Mouse (Mus musculus) testis, postnatal 14 days (tissue): ENCODE data around the gene Ccpg1.
A peak's percentile ranks its signal among the peaks of the same experiment; 100 is the strongest.

Experiments used
- DNase-seq: peaks from one replicate; pipeline ENCODE4 v3.0.0; 2021; ENCODE audit warnings: low spot score

The Ccpg1 gene

DNA sequence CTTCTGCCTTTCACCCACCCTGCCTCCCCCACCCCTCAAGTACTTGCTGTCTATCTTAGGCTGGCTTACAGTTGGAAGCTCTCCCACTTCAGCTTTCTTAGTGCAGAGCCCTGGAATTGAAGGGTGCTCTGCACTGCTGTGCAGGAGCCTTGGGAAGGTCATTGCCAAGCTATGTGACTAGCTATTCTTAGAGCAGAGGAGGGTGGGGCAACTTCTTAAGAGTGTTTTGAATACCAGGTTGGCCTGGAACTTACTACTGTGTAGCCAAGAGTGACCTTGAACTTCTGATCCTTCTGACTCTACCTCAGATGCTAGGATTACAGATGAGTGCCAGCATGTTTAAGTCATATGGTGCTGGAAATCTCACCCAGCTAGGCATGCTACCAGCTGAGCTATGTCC, 10.9 kb downstream of the Ccpg1 start:
- DNase-seq: no peak

GRCm38 (mm10) chr9:72996806-72997205, 11.6 kb downstream of the Ccpg1 start:
- no peak for DNase-seq

DNA sequence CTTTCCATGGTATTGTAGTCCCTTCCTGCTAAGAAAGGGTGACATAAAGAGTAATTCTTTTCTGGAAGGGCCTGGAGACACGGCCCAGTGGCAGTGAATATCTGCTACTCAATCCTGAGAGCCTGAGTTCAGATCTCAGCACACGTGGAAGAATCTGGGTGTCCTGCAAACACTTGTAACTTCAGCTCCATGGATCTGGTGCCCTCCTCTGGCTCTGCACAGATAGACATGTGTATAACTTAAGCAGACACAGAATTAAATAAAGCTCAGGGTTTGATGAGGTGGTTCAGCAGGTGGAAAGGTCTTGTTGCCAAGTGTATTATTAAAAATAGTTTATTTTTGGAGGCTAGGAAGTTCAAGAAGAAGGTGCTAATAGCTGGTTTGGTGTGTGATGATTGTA, 15.3 kb downstream of the Ccpg1 start:
- DNase-seq: no peak

- DNase-seq: no peak
Measured at GRCm38 (mm10) chr9:73001314-73002011, 16.2 kb downstream of the Ccpg1 start.

- no peak for DNase-seq
Measured at GRCm38 (mm10) chr9:73002177-73002576, 16.9 kb downstream of the Ccpg1 start.

DNA sequence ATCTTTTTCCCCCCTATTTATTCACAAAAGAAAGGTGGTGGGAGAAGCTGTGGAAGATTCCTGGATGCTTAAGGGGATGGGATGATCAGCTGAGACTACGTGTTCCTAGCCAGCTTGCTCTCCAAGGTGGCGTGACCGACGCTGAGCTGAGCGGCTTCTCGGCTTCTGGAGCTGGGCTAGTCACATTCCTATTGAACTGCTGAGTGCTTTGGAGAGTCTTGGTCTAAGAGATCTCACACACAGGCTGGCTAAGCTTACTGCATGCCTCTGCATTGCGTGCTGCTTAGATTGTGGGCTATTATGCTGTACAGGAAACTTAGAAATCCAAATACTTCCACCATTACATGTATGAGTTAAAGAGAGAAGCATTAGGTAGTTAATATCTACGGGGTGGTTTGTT, 18.8 kb downstream of the Ccpg1 start:
- DNase-seq: no peak

- DNase-seq: no peak
Measured at GRCm38 (mm10) chr9:73005106-73005505, 19.9 kb downstream of the Ccpg1 start.

- DNase-seq: no peak
Measured at GRCm38 (mm10) chr9:73006175-73006574, 20.9 kb downstream of the Ccpg1 start.

GRCm38 (mm10) chr9:73008384-73008783, 23.2 kb downstream of the Ccpg1 start:
- no peak for DNase-seq

- DNase-seq: no peak
Measured at GRCm38 (mm10) chr9:73012629-73013028, 27.4 kb downstream of the Ccpg1 start.

GRCm38 (mm10) chr9:73014724-73015123, 29.5 kb downstream of the Ccpg1 start:
- no peak for DNase-seq

GRCm38 (mm10) chr9:73019841-73020240, 34.6 kb downstream of the Ccpg1 start:
- no peak for DNase-seq

DNA sequence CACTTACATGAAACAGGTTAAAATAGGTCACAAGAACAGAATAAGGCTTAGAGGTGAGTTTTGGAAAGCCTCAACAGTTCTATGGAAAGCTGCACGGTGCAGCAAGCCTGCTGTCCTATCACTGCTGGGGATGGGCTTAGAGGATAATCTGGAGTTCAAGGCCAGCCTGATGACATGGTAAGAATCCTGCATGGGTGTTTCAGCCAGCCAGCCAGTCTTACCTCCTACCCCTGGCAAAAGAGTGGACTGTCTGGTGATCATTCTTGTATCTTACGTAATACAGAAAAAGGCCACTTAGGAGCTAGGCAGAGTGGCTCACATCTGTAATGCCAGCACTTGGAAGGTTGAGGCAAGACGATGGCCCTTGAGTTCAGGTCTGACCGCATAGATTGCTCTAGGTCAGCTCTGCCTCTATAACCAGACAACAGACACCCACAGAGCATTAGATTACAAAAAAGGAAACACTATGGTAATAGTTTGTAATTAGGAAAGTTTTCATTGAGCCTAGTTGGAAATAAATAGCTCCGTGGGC, 35.4 kb downstream of the Ccpg1 start:
- DNase-seq: no peak

- DNase-seq: peak; percentile 24
Measured at GRCm38 (mm10) chr9:73025818-73026636, 40.8 kb downstream of the Ccpg1 start.

- DNase-seq: no peak
Measured at GRCm38 (mm10) chr9:73030443-73030842, 45.2 kb downstream of the Ccpg1 start.

DNA sequence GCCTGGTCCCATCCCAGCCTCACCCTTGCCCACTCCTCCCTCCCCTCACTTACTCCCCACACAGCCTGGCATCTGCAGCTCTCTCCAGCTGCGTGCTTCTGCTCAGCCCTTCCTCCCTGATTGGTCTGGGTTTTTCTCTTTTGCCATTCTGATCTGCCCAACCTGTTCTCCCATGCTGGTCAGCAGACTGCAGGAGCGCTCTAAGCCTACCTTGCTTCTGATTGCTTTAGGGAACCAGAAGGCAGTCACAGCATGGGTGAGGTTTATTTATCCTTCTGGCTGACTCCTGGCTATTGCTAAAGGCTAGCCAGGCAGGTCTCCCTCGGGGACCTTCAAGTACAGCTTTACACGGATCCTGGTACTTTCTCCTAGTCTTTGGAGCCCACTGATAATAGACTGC, 46.2 kb downstream of the Ccpg1 start:
- DNase-seq: no peak

DNA sequence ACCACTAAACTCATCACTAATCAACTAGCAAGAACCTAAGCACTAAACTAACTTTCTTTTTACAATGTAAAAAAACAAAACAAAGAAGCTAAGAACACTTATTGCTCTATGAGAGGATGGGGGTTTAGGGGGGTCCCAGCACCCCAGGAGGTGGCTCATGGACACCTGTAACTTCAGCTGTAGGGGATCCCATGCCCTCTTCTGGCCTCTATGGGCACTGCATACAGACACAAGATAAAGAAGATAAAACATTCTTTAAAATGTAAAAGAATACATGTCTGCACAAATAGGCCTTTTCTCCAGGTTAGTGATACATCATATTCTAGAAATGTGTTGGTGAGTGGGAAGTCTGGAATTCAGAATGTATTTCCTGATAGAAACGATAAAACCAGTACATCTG, 48.2 kb downstream of the Ccpg1 start:
- no peak for DNase-seq

DNA sequence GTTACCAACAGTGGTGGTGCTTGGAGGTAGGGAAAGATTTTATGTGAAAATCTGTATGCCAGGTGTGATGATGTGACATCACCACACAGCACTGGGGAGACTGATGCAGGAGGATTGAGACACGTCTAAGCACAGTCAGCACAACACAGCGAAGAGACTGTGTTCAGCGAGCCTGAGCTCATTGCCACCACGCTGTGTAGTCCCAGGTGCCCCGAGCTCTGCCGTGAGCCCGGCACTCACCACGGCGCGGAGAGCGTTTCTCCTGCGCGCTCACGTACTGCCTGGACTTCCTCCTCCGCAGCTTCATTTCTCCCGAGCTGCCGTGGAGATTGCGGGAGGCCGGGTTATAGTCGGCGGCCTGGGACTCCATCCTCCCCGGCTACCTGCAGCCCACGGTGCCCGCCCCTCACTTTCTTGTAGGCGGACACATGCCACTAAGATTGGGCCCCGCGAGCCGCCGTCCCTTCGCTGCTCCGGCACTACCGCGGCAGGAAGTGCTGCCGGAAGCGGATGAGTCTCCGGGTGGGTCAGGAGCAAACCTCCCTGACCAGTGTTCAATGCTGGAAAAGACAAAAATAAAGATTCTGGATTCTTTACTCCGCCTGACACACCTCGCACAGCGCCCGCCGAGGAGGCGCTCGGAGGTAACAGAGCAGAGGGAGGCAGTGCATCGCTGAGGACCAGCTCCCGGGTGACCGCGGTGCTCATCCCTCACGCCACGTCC, 54.2 kb downstream of the Ccpg1 start:
- peak; percentile 92 for DNase-seq

DNA sequence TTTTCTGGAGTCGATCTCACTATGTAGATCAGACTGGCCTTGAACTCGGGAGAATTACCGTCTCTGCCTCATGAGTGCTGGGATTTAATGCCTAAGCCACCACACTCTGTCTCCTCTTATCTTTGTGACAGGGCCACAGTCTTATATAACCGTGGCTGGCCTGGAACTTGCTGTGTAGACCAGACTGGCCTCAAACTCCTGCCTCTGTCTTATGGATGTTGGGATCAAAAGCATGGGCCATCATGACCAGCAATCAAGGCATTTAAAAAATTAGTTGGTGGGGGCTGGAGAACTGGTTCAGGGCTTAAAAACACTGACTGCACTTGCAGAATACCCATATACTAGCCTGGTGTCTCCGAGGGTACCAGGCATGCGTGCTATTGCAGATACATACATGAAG, 54.9 kb downstream of the Ccpg1 start, which contains the start of gene Pigb:
Gene Pigb, minus strand, starts transcription at position 299 of the 400 bp plus-strand sequence.
- no peak for DNase-seq

DNA sequence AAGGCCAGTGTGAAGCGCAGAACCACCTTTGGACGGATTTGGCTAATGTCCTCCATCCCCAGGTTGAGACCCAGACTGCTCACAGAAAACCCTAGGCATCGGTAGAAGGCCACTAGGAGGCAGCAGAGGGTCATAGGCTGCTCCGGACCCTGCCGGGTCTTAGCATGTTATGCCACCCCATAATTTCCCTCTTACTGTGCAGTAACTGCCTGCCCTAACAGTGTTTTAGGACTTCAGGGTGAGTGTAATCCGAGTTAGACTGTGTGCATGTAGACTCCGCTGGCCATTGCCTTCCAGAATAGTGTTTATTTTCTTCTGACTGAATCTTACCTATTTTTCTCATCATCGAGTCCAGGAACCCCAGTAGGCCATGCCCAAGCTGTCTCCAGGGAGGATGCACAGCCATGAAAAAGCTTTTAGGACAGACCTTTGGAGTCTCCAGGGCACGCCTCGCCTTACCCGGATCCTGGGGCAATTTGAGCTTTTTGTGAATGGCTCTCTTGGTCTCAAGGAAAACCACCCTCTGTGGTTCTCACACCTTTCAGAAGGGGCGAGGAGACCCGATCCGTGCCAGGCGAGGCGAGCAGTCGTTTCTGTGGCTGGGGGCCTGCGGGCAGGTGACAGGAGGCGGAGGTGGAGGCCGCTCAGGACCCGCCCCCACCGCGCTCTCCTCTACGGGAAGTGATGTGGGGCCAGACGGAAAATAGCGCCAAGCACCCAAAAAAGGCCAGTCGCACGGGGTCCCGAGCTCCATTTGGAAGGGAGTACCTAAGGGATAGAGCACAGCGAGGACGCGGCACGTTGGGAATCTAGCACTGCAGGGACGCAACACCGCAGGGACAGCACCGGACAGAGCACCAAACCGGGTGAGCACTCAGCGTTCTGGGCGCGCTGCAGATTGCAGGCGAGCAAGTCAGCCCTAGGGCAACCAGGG, 59.2 kb downstream of the Ccpg1 start, which contains the start of gene Rab27a:
Gene Rab27a, plus strand, starts transcription at position 709 of the 934 bp plus-strand sequence.
- DNase-seq: peak; percentile 63

- DNase-seq: no peak
Measured at GRCm38 (mm10) chr9:73045204-73045603, 60.0 kb downstream of the Ccpg1 start.
